Mouse (Mus musculus): ENCODE data around the gene Bcar3.

The Bcar3 gene

GRCm38 (mm10) chr3:122421042-122421702 is 127.2 kb downstream of the Bcar3 start:
- DNase-seq = no peak

GRCm38 (mm10) chr3:122421802-122422201 is 127.9 kb downstream of the Bcar3 start:
- DNase-seq = no peak

- no peak for DNase-seq
Observed at GRCm38 (mm10) chr3:122422276-122422675, 128.3 kb downstream of the Bcar3 start.

- no peak for DNase-seq
Observed at GRCm38 (mm10) chr3:122423643-122424042, 129.7 kb downstream of the Bcar3 start.

- no peak for DNase-seq
Observed at GRCm38 (mm10) chr3:122428325-122428821, 134.4 kb downstream of the Bcar3 start.

- DNase-seq = peak in 1 of 2 experiments; percentile 54
Observed at GRCm38 (mm10) chr3:122430780-122431497, 137.0 kb downstream of the Bcar3 start.

GRCm38 (mm10) chr3:122432811-122433406 is 139.0 kb downstream of the Bcar3 start:
- DNase-seq = no peak

- no peak for DNase-seq
Observed at GRCm38 (mm10) chr3:122433975-122434626, 140.2 kb downstream of the Bcar3 start.

GRCm38 (mm10) chr3:122434983-122435935 is 141.3 kb downstream of the Bcar3 start:
- no peak for DNase-seq

GRCm38 (mm10) chr3:122438143-122438825 is 144.3 kb downstream of the Bcar3 start:
- DNase-seq = no peak

GRCm38 (mm10) chr3:122445696-122446095 is 151.8 kb downstream of the Bcar3 start:
- no peak for DNase-seq

- no peak for DNase-seq
Observed at GRCm38 (mm10) chr3:122446678-122447077, 152.7 kb downstream of the Bcar3 start.

GRCm38 (mm10) chr3:122448196-122448595 is 154.3 kb downstream of the Bcar3 start:
- DNase-seq = no peak

GRCm38 (mm10) chr3:122450041-122450440 is 156.1 kb downstream of the Bcar3 start:
- DNase-seq = no peak

GRCm38 (mm10) chr3:122453875-122454274 is 159.9 kb downstream of the Bcar3 start:
- no peak for DNase-seq

GRCm38 (mm10) chr3:122456156-122456555 is 162.2 kb downstream of the Bcar3 start:
- DNase-seq = no peak

- DNase-seq = no peak
Observed at GRCm38 (mm10) chr3:122456807-122457206, 162.9 kb downstream of the Bcar3 start.

- DNase-seq = no peak
Observed at GRCm38 (mm10) chr3:122457723-122458122, 163.8 kb downstream of the Bcar3 start.

GRCm38 (mm10) chr3:122458743-122459142 is 164.8 kb downstream of the Bcar3 start:
- peak in 1 of 2 experiments; percentile 27 for DNase-seq

GRCm38 (mm10) chr3:122460848-122461511 is 167.0 kb downstream of the Bcar3 start:
- DNase-seq = no peak

- DNase-seq = no peak
Observed at GRCm38 (mm10) chr3:122461512-122461881, 167.6 kb downstream of the Bcar3 start.
